ENCODE assay signal across 16 mouse cellular contexts in genomic region chr16:42369346-42369745, GRCm38 (mm10). TPM values are rescaled to one million over a fixed set of nuclear protein-coding genes. Genes with fewer than 3 reads are reported as not detected.
"Had no signal": no experiment of that assay in that cellular context is flagged by ENCODE, and none has a peak within 500 bp of the region (broad histone marks: within the 10 kb centered on the region; RNA-seq: fewer than 3 reads in every experiment).

No protein-coding gene starts in this region.

- H3K36me3 ChIP-seq: kidney, embryonic 15.5 days; limb, embryonic 10.5 days; liver, embryonic 15.5 days; midbrain, embryonic 12.5 days; stomach, embryonic 15.5 days had no signal

- H3K4me1 ChIP-seq: kidney, embryonic 15.5 days; limb, embryonic 10.5 days; liver, embryonic 15.5 days; midbrain, embryonic 12.5 days; stomach, embryonic 15.5 days had no signal

- H3K9ac ChIP-seq: kidney, embryonic 15.5 days; liver, embryonic 15.5 days; midbrain, embryonic 12.5 days; stomach, embryonic 15.5 days had no signal

- H3K9me3 ChIP-seq: kidney, embryonic 15.5 days; limb, embryonic 10.5 days; liver, embryonic 15.5 days; midbrain, embryonic 12.5 days; stomach, embryonic 15.5 days had no signal

- H3K27me3 ChIP-seq: kidney, embryonic 15.5 days; liver, embryonic 15.5 days; midbrain, embryonic 12.5 days; stomach, embryonic 15.5 days had no signal

- H3K4me2 ChIP-seq: kidney, embryonic 15.5 days; liver, embryonic 11.5 days; liver, embryonic 15.5 days; midbrain, embryonic 12.5 days; stomach, embryonic 15.5 days had no signal

- H3K27ac ChIP-seq: kidney, embryonic 15.5 days; limb, embryonic 10.5 days; liver, embryonic 15.5 days; midbrain, embryonic 12.5 days; stomach, embryonic 15.5 days had no signal

- H3K4me3 ChIP-seq: kidney, embryonic 15.5 days; left cerebral cortex, adult 2 months; limb, embryonic 10.5 days; liver, embryonic 15.5 days; midbrain, embryonic 12.5 days; stomach, embryonic 15.5 days had no signal

- DNase-seq: kidney, adult 2 months; kidney, postnatal 25 days; lung, adult 2 months; lung, postnatal 10 days; lung, postnatal 4 days; right cerebral cortex, postnatal 14 days; thymus, postnatal 36 days had no signal

RNA-seq across cellular contexts. Expression of gene Gap43, which starts 28.9 kb away (rescaled TPM):
- total RNA-seq: megakaryocyte, adult 5-6 weeks had no signal
- polyA plus RNA-seq: spleen, adult 2 months had no signal
